Mouse (Mus musculus): ENCODE results near the gene Gm49630. TPM values are rescaled to one million over a fixed set of nuclear protein-coding genes. Genes with fewer than 3 reads are reported as not detected.

The Gm49630 gene
- polyA plus RNA-seq, 1 experiment = not detected

Other genes with a start within 250 kb of the Gm49630 start
- 56.9 TPM for gene Rps6ka2, start 201.9 kb downstream of the Gm49630 start, polyA plus RNA-seq (2012; fragmentation: generic; extraction: Trizol)
- gene Tcp10a, start 47.3 kb downstream of the Gm49630 start, polyA plus RNA-seq (2012; fragmentation: generic; extraction: Trizol) = not detected
- gene Ttll2, start 19.3 kb downstream of the Gm49630 start, polyA plus RNA-seq (2012; fragmentation: generic; extraction: Trizol) = not detected
- not detected for gene Unc93a2, start 13.5 kb upstream of the Gm49630 start, polyA plus RNA-seq (2012; fragmentation: generic; extraction: Trizol)